Mouse (Mus musculus) urinary bladder, postnatal 25 days (tissue): ENCODE data around the gene Palm.

Experiments
- DNase-seq: peaks from one replicate; pipeline ENCODE4 v3.0.0; 2022; ENCODE audit warnings: low spot score

The Palm gene

DNA sequence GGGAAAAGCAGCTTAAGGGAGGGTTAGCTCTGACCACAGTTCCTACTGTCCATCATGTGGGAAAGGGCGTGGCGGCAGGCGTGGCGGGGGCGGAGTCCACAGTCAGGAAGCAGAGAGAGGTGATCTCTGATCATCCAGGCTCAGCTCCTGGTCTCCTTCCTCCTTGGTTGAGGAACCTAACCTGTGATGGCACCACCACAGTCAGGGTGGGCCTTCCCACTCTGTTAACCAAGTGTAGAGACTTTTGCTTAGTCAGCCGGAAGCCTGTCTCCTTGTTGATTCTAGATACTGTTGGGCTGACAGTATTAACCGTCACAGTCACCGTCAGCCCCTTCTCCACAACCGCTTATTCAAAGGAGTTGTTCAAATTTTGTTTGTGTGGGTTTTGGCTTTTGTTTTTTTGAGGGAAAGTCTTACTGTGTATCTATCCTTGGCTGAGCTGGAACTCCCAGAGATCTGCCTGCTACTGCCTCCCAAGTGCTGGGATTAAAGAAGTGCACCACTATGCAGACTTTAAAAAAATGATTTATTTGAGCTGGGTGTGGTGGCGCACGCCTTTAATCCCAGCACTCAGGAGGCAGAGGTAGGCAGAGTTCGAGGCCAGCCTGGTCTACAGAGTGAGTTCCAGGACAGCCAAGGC lies 5.0 kb downstream of the Palm start:
- DNase-seq, result no peak

DNA sequence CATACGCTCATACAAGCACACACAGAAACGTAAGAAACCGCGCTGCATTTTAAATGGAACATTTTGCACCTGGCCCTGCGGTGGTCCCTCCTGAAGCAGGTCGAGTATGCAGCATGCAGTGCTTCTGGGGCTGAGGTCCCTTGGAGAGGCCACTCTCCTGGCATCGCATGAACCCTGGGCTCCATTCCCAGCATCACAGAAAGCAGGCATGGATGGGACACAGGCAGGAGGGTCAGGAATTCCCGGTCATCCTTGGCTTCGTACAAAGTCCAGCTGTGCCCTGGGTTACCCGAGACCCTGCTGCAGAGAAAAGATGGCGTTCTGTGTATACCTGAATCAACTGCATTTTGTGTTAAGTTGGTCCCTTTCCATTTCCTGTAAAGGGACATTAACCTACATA lies 7.1 kb downstream of the Palm start:
- DNase-seq, result no peak

DNA sequence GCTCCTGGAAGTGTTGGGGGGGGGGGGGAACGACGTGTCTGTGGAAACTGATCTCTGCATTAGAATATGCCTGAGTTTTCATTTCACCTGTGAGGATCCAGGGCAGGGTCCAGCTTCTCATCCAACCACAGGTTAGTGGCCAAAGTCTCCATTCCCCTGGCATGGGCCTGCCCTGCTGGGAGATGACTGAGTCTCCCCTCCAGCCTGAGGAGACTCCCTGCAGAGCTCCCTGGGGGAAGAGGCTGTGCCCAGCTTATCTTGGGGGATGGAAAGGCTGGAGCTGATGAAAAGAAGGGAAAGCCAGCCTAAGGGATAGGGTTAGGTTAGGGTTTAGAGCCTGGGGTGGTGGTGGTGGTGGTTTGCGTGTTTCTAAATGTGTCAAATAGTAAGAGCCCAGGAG lies 8.5 kb downstream of the Palm start:
- DNase-seq, result no peak

DNA sequence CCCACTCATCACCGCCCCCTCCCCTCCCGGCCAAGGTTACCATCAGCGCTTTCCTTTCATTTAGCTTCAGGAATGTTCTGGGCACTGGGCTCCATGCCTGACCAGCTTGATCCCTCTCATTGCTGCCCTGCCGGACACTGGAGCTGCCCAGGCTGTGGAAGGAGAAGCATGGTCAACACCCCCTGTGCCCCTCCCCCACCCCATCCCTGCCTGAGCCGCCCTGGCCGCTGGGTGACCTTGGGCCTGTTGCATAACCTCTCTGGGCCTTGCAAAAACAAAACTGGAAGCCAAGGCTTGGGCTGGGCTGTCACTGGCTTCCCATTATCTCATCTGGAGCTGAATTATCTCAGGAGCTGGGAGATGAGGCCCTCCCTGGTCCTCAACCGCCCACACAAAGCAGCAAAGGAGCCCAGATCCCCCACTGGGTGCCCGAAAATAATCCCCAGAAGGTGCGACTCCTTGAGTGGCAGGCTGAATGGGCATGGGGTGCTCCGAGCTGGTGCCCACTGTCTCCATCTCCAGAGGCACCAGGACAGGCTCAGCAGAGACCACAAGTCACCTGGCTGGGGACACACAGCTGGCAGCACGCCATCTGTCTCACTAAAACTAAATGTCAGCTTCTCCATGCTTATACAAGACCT lies 9.1 kb downstream of the Palm start:
- no peak for DNase-seq

DNA sequence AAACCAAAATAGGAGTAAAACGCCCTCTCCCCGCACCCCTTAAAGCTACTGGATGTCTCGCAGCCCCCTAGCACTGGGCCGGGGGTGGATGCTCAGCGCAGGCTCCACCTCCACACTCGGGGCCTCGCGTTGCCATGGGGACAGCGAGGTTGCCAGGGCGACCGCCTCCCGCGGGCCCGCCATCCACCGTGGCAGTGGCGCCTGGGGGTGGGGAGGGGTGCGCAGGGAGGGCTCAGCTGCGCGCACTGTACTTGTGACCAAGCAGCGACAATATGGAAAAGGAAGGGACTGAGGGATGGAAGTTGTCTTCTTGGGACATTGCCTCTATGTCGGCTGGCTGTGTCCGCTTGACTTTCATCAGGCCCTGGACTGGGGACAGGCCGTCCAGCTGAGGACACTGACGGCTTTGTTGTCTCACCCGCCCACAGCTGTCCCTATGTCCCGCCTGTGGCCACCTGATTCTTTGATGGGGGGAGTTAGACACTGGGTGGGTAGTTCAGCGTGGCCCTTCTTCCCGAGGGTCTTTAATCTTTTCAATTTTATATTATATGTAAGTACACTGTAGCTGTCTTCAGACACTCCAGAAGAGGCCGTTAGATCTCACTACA lies 10.4 kb downstream of the Palm start:
- DNase-seq, result no peak

DNA sequence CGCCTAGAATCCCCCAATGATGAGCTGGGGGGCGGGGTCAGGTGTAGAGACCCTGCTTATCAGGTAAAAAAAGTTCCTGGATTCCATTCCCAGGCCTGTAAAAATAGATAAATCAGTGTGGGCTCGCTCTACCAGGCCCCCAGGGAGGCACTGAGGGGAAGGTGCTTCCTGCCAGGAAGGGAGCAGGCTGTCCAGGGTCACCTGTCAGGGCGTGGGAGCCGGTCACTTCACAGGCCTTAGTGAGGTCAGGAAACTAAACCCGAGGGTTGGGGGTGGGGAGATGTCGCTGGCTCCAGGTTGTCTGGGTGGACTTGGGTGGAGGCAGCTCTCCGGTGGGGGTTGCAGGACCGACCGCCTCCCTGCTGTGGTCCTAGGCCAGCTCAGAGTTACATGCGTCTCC lies 12.3 kb downstream of the Palm start:
- DNase-seq, result no peak

DNA sequence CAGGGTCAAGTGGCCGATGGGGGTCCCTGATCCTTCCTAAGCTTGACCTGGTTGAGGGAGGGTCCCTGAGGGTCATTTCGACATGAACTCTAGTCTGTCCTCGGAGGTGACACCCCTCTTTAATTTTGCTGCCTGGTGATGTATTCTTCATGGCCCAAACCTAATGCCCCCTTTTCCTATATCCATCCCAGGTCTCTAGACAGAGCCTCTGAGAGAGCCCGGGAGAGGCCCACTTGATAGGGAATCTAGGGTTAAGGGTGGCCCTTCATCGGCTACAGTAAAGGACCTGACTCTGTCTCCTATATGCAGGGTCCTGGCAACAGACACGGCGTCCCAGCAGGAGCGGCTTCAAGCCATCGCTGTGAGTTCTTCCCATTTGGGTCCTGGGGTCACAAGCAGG lies 13.0 kb downstream of the Palm start:
- DNase-seq, result no peak

DNA sequence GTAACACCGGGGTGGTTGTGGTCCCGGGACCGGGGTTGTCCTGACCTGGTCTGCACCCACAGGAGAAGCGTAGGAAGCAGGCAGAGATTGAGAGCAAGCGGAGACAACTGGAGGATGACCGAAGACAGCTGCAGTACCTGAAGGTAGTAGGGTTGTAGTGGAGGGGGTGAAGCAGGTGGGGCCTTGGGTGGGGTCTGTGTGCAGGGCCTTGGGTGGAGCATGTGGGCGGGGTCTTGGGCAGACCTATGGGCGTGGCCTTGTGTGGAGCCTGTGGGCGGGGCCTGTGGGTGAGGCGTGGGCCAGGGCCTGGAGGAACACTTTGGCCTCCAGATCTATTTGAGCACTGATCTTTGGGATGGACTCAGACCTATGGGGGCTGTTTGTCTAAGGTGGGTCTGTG lies 13.6 kb downstream of the Palm start:
- no peak for DNase-seq

DNA sequence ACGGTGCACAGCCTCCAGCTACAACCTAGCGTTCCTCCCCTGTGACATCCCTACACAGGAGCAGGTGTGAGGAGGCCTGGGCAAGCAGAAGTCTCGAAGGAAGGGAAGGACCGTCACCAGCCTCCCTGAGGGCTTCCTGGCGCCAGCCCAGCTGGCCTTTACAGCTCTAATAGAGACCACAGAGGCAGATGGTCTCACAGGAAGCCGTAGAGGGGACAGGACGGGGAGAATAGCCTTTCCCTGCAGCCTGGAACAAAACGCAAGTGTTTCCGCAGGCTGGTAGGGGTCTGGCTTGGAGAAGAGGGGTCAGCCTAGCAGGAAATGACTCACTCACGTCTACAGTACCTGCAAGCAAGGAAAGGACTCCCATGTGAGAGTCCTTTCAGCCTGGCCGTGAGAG lies 14.5 kb downstream of the Palm start:
- no peak for DNase-seq

DNA sequence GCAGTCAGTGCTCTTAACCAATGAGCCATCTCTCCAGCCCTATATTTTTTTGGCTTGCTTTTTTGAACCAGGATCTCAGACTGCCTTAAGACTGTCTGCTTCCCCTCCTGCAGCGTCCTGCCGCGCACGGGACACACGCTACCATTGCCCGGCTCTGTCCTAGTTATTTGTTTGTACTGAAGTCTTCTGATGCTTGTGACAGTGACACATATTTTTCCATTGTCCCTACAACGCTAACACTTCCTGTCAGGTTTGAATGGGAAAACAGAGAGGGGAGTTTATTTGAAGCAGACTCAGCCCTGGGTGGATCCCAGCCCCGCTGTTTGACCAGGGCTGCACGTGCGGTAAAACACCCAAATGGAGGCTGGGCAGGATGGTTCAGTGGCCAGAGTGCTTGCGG lies 15.4 kb downstream of the Palm start:
- DNase-seq, result no peak

DNA sequence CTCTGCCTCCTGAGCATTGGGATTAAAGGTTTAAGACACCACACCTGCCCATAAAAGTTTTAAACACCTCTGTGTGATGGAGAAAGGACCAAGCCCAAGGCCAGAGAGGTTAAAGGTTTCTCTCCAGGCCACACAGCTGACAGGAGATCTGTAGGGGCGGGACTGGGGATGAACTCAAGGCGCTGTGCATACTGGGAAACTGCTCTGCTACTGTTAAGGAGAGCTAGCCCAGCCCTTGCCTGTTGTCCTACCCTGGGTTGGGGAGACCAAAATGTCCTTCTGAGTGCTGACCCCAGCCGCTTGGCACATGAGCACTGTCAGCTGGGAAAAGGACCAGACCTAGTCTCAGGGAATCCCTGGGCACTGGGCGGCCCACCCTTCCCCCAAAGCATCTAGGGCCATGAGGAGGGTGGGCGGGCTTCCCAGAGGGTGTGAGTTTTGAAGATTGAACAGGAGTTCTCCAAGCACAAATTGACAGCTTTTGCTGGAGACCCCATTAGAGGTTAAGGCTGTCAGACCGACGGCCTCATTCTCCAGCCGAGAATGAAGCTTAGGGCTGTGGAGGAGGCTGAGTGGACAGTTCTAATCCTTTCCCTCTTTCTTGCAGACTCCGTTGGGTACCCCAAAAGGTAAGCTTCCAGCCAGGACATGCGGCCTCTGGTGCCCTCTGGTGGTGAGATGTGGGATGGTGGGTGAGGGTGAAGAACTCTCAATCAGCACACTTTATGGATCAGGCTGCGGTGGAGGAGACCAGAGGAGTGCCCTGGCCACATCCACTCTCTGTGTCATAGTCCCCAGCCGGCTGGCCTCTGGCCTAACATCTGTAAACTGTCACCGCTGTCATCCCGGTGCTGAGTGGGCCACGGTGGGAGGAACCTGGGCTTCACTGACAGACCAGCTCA lies 18.6 kb downstream of the Palm start:
- peak; percentile 87 for DNase-seq

DNA sequence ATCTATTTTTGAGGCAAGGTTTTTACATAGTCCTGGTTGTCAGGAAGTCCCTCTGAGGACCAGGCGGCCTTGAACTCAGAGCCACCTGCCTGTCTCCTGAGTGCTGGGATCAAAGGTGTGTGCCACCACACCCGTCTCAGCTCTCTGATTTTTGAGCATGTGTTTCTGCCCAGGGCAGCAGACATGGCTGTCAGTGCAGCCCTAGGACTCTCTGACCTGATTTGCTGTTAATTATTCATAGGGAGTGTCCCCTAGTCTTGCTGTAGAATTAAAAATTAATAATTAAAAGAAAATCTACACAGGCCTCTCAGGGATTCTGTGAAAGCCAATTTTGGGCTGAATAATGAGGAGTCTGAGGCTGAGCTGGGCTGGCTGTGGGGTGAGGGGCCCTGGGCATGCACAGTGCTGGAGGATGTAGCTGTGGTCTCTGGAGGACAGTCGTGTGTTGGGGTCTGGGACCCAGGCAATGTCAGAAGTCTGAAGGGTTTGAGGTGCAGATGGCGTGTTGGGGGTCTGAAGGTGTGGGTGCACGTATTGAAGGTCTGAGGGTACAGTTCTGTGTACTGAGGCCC lies 21.0 kb downstream of the Palm start:
- DNase-seq, result no peak

DNA sequence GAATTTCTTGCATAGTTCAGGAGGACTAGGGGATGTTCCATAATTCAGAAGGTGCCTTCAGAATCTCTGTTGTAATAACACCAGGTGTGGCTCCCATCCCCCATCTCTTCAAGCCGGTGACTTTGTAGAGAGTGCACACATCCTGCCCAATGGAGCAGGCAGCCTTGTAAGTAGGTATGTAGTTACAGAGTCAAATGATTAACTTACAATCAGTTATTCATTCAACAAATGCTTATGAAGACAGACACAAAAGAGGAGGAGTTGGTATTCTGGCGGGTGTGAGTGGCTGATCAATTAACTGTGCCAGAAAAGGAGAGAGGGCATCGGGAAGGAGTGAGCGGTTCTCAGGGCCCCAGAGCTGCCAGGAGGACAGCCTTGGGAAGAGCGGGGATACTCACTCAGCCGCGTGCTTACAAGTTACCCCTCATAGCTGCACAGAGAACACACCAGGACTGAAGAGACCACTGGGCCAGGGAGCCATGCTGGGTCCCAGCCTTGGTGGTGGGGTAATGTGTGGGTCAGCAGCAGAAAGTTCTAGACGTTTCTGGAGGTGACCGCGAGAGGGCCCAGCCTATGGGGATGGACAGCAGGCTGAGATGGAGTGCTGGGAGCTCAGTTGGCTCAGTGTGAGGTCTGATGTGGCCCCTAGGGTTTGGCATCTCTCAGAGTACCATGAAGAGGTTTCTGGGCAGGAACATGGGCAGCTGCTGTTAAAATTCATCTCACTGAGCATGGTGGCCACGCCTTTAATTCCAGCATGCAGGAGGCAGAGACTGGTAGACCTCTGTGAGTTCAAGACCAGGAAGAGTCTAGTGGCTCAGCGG lies 22.5 kb downstream of the Palm start:
- DNase-seq, result no peak

DNA sequence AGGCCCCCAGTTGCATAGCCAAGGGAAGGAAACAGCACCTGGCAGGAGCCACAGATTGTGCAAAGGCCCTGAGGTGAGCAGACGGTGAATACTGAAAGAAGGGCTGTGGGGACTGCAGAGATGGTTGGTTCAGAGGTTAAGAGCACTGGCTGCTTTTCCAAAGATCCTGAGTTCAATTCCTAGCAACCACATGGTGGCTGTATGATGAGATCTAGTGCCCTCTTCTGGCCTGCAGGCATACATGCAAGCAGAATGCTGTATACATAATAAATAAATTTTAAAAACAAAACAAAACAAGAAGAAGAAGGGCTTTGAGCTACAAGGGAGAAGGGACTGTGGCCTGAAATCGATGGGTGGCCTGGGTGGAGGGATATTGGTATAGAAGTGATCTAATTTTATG lies 23.7 kb downstream of the Palm start:
- DNase-seq, result no peak

DNA sequence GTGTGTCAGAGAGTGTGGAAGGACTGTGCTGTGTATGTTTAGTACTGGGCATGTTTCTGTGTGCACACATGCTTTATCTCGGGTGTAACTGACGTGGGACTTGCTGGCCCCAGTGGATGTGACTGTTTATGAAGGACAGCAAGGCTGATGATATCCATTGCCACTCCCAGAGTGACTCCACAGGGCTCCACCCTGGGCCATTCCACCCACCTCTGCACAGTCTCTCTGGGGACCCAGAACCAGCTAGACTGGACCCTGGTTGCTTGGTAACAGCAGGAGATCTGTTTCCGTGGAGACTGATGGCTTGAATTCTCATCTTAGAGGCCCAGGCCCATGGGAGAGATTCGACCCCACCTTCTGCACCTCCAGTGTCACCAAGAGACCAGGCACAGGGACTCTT lies 24.9 kb downstream of the Palm start:
- no peak for DNase-seq

DNA sequence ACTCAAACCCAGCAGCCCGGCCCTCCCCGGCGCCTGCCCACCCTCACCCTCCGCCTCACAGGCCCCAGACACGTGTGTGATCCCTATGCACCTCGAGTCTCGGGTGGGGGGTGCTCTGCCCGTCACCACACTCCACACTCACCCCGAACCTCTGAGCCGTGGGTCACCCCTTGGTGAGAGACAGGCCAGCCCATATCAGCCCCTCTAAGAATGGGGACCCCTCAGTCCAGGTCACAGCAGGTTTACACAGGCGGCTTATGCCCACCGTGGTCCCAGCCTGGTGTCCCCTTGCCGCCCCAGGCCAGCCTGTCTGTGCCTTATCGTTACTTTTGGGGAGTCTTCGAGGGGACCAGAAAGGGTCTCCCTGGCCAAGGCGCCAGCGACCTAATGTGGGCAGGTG lies 26.2 kb downstream of the Palm start:
- DNase-seq, result no peak

DNA sequence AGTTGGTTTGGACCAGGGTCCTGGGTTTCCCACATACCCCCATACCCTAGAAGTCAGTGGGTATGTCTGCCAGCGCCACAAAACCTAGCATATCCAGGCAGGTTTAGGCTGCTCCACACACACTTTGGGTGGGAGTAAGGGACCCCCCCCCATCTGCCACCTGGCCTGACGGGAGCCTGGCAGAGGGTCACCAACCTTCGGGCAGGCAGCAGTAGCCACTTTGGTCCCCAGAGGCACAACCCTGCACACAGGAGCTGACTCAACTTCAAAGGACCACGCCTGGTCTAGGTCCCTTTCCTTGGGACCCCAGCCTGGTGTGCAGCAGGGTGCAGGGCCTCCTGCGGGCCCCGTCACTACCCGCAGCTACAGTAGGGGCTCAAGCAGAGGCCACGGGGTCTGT lies 26.9 kb downstream of the Palm start:
- no peak for DNase-seq

DNA sequence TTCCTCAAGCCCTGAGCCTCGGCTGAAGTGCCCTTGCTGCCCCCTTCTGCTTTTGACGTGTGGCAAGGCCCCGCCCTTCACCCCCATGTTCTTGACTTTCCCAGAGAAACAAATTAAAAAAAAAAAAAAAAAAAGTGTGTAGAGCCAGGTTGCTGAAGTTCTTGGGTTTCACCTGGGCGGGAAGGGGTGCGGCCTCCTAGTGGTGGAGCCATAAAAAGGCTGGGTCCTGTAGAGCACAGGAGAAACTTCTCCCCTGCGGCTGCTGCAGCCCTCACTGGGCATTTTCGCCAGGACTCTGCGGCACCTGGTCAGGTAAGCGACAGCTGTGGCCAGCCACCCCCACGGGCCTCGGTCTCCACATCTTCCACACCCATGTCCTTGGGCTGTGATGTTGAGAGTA lies 27.4 kb downstream of the Palm start, which contains the start of gene Misp:
TSS of gene Misp (plus strand) at position 208 of the 400 bp plus-strand sequence.
- no peak for DNase-seq

DNA sequence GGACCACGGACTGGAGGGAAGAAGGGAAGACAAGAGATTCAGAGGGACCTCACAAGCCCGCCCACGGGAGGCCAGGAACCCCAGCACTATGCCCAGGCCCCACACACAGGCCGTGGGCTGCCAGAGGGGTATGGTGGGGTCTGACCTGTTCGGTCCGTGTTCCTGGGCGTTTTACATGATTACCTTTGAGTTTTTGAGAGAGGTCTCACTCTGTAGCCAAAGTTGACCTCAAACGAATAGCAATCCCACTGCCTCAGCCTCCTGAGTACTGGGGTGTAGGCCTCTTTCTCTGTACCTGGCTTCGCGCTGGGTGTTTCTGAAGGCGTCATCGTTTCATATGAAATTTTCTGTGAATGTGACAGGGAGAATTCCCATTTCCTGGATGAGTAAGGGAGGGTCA lies 28.4 kb downstream of the Palm start:
- DNase-seq, result no peak

DNA sequence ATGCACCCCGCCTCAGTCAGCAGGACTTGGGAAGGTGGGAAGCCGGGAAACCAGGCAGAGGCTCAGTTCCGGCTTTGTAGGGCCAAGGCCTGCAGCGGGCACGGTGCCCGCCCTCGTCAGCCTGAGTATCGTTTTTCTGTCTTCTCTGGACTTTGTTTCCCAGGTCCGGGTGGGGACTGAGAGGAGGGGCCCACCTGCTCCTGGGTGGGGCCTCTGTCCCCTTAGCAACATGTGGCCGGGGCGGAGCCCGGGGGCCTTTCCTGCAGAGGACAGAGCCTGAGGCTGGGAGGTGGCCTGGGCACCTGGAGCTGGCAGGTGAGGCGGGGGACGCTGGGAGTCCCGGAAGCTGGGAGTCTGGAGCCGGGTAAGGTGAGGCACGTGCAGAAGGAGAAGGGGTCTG lies 29.0 kb downstream of the Palm start:
- DNase-seq, result no peak

DNA sequence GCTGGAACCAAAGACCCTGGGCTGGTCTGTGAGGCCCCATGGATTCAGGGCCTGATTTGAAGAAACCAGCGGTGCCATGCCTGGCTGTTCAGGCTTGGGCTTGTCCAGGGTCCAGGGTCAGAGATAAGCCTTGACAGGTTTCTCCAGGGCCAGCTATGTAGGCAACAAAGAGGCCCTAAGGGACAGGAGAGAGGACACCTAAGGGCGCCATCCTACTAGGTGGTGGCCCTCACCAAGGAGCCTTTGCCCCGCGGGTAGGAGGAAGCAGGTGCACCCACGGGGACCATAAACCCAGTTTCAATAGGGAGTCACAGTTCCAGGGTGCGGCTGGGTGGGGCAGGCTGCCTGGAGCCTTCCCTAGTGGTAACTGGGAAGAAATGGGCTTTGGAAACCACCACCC lies 29.6 kb downstream of the Palm start:
- no peak for DNase-seq

DNA sequence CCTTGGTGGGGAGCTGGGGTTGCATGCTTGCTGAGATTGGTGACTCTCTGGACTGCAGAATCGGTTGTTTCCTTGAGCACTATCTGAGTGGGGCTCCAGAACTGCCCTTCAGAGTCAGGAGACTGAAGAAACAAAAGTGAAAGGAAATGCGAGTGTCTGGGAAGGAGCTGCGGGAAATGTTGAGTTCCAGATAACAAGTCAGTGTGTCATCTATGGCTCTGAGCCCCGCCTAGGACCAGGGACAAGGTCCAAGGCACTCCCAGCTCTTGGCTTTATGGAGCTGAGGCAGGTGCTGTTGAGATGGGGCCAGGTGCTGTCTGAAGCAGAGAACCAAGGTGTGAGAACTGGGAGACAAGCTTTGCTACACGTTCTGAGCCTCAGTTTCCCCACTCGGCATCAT lies 31.0 kb downstream of the Palm start:
- DNase-seq, result no peak
